Mouse (Mus musculus) c-Kit-positive CD71-negative TER-119-negative erythroid progenitor cells, embryonic 14.5 days (primary cell): ENCODE measurements around the gene Vmn1r184.
"Not testable (repeated sequence)": the region's sequence is repeated elsewhere in the genome, so short reads cannot be mapped to it uniquely, and the experiment has no call there.

Source experiments
- DNase-seq: peaks from one replicate; pipeline ENCODE4 v3.0.0-alpha.2; 2013; ENCODE audit warnings: low read depth

Vmn1r184 gene

GRCm38 (mm10) chr7:26260034-26260433 is at the start of gene Vmn1r184:
TSS of gene Vmn1r184 (plus strand) at chr7:26260334.
- DNase-seq = not testable (repeated sequence)

- DNase-seq = not testable (repeated sequence)
Observed at GRCm38 (mm10) chr7:26303429-26304166, 43.5 kb downstream of the Vmn1r184 start.

GRCm38 (mm10) chr7:26306926-26307325 is 46.8 kb downstream of the Vmn1r184 start, which contains the start of gene Cyp2a4:
TSS of gene Cyp2a4 (plus strand) at chr7:26307169.
- DNase-seq = not testable (repeated sequence)

GRCm38 (mm10) chr7:26311786-26312185 is 51.7 kb downstream of the Vmn1r184 start:
- DNase-seq = not testable (repeated sequence)

- not testable (repeated sequence) for DNase-seq
Observed at GRCm38 (mm10) chr7:26315194-26315593, 55.1 kb downstream of the Vmn1r184 start.

- DNase-seq = not testable (repeated sequence)
Observed at GRCm38 (mm10) chr7:26315809-26316208, 55.7 kb downstream of the Vmn1r184 start.
